Mouse (Mus musculus): Measurements from ENCODE around the gene Lrrc59. TPM values are rescaled to one million over a fixed set of nuclear protein-coding genes. Genes with fewer than 3 reads are reported as not detected.
"Not testable (repeated sequence)": the region's sequence is repeated elsewhere in the genome, so short reads cannot be mapped to it uniquely, and the experiment has no call there.

Lrrc59 gene
- total RNA-seq, 4 experiments from 2014 or later = 25.5 to 31.1 (median 28.2) TPM

DNA sequence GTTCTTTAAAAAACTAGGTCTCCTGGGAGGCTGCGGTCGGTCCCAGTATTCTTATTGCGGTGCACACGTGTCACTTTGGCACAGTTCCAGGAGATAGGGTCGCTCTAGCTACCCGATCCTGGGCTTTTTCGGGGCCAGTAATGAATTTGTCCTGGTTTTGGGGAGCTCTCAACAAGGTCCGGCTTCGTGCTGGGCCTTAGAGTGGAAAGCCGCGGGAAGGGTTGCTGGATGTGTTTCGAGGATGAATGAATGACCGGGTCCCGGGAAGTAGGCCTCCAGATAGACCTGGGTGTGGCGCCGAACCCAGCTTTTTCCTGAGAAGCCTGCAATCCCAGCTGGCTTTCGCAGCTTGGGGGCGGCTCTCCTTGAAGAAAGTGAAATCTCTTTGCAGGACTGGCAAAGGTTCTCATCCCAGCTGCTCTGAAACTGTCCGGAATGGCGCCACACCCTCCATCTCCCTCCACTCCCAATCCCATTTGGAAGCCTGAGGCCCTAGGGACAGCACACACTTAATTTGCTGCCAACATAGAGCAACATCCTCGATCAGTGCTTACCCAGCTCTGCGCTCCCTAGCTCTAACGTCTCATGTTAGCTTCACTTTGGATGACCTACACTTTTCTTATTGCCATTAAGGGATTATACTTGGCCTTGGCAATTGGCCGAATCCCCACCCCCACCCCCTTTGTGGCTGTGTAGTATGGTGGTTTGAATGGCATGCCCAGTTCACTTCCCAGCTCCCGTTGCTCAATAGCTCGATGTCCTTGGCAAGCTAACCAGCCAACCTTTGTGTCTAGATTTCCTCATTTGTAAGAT lies 838 bp downstream of the Lrrc59 start:
- DNase-seq (ENCODE audit: low spot score) = peak; percentile 48

DNA sequence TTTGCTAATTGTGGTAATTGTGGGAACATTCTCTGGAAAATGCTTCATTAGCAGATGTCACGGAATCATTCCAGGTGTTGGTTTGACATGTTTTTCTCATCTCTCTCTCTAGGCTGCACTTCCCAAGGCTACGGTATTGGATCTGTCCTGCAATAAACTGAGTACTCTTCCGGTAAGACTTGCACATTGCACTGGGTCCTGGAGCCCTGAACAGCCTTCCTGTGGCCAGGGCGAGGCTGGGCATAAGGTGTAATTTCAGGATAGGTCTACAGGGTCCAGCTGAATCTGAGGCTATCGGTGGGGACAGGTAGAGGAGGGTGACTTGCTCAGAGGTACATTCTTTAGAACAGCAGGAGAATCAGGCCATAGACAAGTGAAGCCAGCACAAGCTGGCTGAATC lies 2.4 kb downstream of the Lrrc59 start:
- no peak for DNase-seq (ENCODE audit: low spot score)

DNA sequence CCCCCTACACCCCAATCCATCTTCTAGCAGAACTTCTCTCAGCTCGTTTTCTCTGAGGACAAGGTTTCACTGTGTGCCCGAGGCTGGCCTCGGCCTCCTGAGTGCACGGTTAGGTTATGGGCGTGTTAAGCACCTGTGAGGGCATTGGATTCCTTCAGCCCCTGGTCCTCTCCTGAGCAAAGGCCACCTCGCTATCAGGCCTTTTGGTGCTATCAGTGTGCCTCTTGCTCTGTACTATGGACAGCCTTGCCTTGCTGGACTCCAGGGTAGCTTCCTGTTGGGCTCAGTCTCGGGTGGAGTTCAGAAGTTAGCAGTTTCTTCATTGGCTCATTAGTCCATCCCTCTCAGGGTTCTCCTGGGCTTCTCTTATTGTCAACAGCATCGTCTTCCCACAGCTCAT lies 3.4 kb downstream of the Lrrc59 start:
- no peak for DNase-seq (ENCODE audit: low spot score)

DNA sequence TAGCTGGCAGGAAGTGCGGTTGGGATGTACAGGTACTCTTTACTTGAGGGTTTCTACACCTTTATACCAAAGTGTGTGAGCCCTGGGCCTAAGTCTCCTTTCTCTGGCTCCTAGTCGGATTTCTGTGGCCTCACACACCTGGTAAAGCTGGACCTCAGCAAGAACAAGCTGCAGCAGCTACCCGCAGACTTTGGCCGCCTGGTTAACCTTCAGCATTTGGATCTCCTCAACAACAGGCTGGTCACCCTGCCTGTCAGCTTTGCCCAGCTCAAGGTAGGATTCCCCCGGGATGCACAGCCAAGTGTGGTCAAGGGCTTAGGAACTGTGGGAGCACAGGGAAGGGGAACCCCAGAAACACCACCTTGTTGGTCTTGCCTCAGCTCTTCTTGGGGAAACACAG lies 4.9 kb downstream of the Lrrc59 start:
- no peak for DNase-seq (ENCODE audit: low spot score)

DNA sequence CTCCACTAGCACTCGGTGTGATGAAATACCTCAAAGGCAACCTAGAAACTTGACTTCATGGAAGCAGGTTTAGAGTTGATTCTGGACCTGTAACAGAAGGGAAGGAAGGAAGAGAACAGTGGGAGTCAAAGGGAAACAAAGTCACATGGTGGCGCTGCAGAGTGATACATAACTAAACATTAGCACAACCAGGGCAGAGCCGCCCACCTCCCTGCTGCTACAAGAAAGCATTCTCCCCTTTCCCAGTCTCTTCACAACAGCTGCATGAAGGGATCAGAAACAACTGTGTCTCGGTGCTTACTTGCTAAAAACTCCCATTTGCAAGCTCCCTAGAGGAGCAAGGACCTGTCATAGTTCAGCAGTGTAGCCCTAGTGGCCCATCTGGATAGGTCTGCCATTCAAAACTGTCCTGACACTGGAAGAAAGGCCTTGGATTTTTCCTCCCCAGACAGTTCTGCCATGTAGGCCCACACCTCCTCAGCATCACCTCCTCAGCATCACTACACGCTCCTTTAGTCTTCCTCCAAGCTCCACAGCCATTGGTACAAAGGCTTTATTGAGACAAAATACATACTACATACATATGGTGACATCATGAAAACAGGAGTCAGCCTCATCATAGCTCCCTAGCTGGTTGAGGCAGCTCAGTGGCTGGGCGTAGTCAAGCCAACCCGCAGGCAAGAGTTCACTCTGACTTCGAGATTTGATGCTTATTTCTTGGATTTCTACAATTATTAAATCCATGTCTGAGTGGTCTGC lies 15.1 kb downstream of the Lrrc59 start:
- DNase-seq (ENCODE audit: low spot score) = no peak

DNA sequence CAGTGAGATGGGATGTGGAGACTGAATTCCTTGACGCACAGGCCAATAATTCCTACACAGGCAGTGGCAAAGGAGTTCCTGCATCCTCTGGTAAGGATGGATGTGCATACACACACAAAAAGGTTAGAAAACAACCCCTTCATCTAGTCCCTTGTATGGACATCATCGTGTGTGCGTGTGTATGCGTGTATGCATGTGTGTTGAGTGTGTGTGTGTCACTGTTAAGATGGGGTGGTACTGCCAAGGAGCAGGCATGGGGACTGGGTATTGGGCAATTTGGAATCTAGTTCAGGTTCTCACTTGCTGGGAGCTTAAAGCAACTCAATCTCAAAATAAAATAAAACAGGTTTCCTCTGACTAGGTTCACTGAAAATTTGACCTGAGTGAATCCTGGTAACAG lies 16.9 kb downstream of the Lrrc59 start:
- no peak for DNase-seq (ENCODE audit: low spot score)

DNA sequence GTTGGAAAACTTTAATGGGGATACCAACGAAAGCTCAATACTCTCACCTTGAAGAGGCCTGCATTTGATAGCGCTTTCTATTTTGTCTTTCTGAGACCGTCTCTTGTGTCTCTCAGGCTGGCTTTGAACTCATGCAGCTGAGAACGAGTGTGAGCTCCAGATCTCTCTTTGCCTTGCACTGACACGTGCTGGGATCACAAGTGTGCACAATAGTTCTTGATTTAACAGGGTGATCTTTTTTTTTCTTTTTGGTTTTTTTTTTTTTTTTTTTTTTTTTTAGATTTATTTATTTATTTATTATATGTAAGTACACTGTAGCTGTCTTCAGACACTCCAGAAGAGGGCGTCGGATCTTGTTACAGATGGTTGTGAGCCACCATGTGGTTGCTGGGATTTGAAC lies 21.7 kb downstream of the Lrrc59 start:
- DNase-seq (ENCODE audit: low spot score) = not testable (repeated sequence)

DNA sequence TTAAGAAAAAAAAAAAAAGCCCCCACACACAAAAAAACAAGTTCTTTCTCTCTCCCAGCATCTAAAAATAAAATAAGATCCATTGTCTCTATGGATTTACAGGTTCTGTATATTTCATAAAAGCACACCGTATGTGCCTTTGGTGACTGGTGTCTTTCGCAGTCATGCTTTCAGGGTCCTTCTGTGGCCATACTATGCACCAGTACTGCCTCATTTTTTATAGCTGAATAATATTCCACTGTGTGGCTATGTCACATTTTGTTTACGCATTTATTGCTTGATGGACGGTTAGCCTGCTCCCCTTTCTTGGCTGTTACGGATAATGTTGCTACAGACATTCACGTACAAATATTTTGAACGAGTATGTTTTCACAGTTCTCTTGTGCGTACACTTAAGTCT lies 23.4 kb downstream of the Lrrc59 start:
- DNase-seq (ENCODE audit: low spot score) = no peak

DNA sequence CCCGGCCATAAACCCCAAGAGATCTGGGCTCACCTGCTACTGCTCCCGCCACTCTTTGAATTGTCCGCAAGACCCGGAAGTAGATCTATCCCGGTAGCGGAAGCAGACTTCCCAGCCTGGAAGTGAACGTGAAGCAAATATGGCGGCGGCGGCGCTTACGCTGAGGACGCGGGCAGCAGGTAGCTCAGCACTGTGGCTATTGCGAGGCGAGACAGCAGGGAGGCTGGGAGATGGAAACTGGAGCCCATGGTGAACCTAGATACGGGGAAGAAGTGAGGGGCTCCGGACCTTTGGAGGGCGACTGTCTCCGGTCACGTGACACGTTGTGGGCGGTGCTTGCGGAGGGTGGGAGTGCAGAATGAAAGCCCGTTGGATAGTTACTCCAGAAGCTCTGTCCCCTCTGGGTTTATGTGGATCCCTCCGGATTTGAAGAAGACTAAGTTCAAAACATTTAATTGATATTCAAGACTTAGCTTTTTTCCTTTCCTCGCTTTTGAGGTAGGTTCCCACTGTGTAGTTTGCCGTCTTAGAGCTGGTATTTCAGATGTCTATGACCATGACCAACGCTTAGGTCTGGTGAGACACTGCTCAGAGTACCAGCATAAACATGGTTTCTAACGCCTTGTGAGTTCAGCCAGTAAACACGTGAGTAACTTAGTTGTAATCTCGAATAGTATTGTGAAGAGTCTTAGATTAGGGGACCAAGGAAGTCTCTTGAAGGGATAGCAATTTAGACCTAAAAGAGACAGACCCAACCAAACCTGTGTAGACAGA lies 24.3 kb downstream of the Lrrc59 start, which contains the start of the genes Mrpl27 and Eme1:
Gene Mrpl27 (plus strand): TSS at position 105 of the 774 bp plus-strand sequence.
Gene Eme1 (minus strand): TSS at position 302 of the 774 bp plus-strand sequence.
- DNase-seq (ENCODE audit: low spot score) = peak; percentile 89

DNA sequence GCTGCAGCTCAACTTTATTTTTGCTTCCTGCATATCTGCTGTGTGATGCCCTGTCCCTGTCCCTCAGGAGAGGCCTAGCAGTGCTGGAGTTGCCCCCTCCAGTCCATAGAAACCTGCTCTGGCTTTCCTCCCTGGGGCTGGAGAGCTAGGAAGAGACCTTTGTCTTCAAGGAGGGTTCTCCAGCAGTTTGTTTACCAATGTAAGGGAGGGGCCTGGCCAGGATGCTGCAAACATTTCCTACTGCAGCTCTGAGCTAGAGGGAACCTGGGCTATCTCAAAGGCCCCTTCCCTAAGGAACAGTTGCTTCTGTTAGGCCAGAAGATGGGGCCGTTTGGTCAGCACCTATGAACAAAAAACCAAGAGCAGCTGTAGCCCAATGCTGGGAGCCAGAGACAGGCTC lies 31.8 kb downstream of the Lrrc59 start:
- no peak for DNase-seq (ENCODE audit: low spot score)

DNA sequence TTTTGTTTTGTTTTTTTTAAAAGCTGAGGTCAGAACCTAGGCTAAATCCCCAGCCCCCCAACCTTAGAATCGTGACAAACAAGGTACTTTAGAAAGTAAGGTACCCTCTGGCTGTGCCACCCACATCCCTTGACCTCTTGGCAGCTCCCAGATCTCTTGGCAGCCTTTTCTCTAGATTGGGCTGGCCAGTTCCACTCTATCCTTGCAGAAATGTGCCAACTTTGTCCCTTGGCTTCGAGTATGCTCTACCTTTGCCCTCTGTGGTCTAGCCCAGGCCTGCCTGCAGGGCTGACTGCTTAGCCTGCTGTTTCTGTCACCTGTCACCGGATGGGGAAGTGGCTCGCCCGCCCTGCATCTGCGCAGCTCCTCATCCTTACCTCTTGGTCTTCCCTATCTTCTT lies 35.7 kb downstream of the Lrrc59 start:
- no peak for DNase-seq (ENCODE audit: low spot score)

DNA sequence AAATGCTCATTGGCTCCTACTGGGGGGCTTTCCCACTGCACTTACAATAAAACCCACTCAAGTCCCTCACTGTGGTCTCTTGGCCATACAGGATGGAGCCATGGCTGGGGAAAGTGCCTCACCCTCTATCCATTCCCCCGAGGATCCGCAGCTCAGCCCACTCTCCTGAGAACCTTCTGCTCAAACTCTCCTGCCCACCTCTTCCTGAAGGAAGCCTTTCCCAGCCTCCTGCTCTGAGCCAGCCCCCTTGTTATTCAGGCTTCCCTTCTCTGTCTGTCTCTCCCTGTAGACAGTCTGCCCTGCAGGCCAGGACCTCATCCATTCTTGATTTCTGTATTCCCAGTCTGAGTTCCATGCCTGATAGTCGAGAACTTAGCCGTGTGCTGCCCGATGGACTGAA lies 45.4 kb downstream of the Lrrc59 start:
- no peak for DNase-seq (ENCODE audit: low spot score)

DNA sequence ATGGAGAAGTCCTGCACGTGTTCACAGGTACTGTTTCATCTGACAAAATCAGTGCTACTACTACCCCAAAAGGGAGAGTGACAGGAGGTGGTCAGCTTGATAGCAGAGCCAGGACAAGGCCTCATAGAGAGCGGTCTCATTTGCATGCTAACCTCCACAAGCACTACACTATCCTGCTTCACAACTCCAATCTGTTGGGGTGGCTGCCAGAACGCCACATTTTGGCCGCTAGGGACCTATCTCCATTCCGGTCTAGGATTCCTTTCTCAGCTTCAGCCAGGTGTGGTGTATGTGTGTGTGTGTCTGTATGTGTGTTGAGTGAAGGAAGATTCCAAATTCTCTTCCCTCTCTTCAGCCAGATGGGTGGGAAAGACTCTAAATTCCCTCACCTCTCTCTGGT lies 45.9 kb downstream of the Lrrc59 start:
- no peak for DNase-seq (ENCODE audit: low spot score)

DNA sequence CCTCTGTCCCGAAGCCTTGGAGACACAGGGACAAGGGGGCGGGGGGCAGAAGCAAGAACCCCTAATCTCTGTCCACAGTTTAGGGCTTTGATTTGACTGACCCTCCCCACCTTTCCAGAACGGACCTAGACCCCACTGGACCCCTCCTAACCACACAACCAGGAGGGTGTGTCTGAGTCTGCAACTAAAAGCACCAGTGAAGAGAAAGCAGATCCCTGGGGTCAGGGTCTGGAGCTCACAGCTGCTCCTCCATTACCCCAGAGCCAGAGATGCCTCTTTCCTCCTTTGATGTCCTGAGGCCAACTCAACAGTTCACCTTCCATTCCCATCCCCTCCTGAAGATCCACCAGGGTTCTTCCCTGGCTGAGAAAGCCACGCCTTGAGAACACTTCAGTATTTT lies 46.7 kb downstream of the Lrrc59 start:
- DNase-seq (ENCODE audit: low spot score) = no peak

DNA sequence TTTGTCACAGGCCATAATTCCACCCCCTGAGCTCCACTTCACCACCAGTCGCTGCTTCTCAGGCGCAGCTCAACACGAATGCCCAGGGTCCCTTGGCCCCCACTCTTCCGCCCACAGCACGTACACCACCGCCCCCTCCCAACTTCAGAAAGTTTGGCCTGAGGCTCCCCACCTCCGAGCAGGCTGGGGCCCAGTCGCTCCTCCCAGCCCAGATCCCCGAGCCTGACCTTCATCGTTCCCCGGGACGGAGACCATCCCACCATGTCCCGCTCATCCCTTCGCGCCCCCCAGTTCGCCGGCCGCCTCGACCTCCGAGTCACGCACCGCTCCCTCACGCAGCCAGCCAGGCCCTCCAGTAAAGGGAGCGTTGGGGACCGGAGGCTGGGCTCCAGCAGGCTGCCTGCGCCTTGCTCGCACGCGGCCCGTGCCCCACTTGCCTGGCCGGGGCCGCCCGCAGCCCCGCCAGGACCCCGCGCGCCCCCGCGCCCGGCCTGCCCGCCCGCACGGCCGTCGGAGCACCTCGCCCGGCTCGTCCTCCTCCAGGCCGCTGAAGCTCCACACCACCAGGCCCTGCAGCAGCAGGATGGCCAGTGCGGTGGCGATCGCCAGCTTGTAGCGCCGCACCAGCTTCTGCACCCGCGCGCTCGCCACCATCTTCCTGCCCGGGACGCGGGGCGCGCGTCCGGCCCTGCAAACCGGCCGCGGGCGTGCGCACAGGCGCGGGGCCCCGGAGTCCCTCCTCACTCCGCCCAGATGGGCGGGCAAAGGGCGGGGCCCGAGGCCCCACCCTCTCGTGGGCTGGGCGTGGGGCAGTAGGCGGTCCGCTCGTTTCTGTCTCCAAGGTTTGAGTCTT lies 47.4 kb downstream of the Lrrc59 start, which contains the start of gene Xylt2:
Gene Xylt2 (minus strand): TSS at position 762 of the 853 bp plus-strand sequence.
- DNase-seq (ENCODE audit: low spot score) = peak; percentile 90

DNA sequence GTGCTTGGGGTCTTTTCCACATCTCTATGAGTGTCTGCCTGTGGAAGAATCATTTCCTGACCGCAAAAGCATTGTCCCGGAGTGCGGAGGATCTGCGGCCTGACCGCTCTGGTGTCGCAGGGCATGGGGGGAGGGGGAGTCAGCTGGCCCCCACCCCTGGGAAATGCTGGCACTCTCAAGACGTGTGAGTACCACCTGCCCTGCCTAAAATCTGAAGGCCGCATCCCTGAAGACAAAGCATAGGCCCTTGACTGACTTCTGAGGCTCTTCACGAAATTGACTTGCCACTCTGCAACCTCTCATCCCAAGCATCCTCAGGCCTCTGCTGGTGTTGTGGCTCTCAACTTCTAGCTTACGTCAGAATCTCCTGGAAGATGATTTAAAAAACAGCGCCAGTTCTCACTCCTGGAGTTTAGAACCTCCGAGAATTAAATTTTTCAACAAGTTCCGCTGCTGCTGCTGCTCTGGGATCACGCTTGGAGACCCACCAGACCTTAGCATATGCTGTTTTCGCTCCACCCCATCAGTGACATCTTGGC lies 48.1 kb downstream of the Lrrc59 start:
- no peak for DNase-seq (ENCODE audit: low spot score)

DNA sequence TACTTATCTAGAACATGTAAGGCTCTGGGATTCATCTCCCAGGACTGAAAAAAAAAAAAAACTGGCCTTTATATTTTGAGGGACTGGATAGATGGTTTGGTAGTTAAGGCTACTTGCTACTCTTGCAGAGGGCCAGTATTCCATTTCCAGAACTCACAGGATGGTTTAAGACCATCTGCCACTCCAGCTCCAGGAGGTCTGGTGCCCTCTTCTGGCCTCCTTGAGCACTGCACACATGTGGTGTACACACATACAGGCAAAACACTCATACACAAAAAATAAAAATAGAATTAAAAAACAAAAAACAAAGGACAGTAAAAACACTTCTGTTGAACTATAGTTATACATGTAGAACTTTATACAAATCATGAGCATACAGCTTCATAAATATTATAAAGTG lies 51.1 kb downstream of the Lrrc59 start:
- no peak for DNase-seq (ENCODE audit: low spot score)

DNA sequence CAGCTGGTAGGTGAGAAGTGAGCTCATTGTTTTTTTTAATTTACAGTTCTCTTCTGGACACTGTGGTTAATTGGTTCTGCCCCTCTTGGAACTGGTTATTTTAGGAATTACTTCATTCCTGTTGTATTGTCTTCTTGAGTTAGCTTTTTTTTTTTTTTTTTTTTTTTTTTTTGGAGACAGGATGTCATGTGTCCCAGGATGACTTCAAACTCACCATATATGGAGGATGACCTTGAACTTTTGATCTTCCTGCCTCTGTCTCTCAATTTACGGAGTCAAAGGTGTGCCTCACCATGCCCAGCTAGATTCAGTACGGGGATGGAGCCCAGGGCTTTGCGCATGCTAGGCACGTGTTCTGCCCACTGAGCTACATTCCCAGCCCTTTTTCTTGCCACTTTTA lies 52.1 kb downstream of the Lrrc59 start:
- no peak for DNase-seq (ENCODE audit: low spot score)

DNA sequence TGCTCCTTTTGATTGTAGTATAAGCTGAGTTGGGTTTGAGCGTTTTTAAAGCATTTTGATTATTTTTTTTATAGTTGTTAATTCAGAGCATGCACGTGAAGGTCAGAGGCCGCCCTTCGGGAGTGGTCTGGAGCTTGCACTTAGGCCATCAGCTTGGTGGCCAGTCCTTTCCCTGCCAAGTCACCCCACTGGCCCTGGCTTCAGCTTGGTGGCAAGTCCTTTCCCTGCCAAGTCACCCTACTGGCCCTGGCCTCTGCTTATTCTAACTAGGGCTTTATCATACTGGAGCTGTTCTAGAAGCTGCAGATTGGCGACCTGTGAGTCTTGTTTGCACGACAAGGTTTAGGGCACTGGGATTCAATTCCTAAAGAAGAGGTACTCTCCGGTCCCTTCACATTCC lies 52.9 kb downstream of the Lrrc59 start:
- no peak for DNase-seq (ENCODE audit: low spot score)

DNA sequence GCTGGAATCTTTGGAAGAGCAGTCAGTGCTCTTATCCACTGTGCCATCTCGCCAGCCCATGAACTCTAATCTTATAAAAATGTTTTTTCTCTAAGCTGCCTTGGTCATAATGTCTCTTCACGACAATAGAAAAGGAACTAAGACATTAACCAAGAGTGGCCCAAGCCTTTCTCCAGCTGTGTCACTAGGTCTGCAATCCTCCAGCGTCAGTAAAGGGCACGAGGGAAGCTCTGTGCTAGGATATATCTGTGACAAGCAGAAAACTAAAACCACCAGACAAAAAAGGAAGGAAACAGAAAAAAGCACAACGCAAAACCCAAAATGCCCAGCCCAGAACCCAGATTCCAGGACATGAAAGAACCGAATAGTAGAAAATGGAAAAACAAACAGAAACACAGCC lies 57.6 kb downstream of the Lrrc59 start:
- DNase-seq (ENCODE audit: low spot score) = no peak

DNA sequence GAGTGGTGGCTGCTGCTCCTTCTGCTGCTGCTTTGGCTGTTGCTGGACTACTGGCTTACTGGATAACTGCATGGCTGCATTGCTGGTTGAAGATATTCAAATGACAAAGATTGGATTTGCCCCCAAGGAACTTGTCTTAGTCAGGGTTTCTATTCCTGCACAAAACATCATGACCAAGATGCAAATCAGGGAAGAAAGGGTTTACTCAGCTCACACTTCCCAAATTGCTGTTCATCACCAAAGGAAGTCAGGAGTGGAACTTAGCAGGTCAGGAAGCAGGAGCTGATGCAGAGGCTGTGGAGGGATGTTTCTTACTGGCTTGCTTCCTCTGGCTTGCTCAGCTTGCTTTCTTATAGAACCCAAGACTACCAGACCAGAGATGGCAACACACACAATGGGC lies 62.9 kb downstream of the Lrrc59 start:
- DNase-seq (ENCODE audit: low spot score) = not testable (repeated sequence)
